ENCODE assay signal across 8 mouse cellular contexts in the genomic region with DNA sequence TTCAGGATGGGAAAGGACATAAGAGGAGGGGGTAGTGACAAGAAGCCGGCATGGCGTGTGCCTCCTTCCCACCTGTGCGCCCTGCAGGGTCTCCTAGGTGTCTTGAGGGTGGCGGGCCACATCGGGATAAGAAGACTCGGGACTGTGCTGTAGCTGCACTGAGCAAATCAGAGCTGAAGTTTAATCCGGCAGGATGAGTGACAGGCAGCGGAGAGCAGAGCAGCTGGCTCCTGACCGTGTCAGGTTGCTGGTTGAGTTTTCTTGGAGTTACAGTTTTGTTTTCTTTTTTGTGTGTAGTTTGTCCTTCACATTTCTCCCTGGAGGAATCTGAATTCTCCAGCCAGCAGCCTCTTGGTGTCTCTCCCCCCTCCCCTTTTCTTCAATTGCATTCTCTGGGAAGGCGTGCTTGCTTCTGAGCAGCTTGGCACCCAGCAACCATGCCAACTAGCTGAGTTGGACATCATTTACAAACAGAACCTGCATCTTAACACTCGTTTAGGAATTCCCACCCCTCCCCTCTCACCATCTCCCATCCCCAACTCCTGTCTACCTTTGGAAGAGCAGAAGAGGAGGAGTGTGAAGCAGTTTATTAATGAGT. TPM values are rescaled to one million over a fixed set of nuclear protein-coding genes. Genes with fewer than 3 reads are reported as not detected.
DNase-seq lines count a peak whose midpoint lies in the region; ATAC-seq and TF ChIP-seq lines count a peak whose summit lies in the region.

No protein-coding gene starts in this region.

- H3K4me3 ChIP-seq in erythroblast, embryonic 14.5 days (replicated peaks), result peak overlapping the region; percentile 93
- H3K4me3 ChIP-seq in limb, embryonic 10.5 days, result peak overlapping the region; percentile 98
- H3K4me3 ChIP-seq in small intestine, adult 2 months (ENCODE audit: low read depth, low read length), result peak overlapping the region; percentile 88

- H3K27ac ChIP-seq in limb, embryonic 10.5 days, result peak overlapping the region; percentile 96
- H3K27ac ChIP-seq in small intestine, adult 2 months (ENCODE audit: insufficient read depth, low read depth, low read length), result peak overlapping the region; percentile 79

- TF ChIP-seq CTCF in small intestine, adult 2 months (IDR thresholded peaks at IDR 0.05; ENCODE audit: extremely low read depth, insufficient read length, insufficient replicate concordance, low read depth, low read length), result no peak

- peak; percentile 64 for DNase-seq in retina, postnatal 1 day
- DNase-seq in retina, embryonic 14.5 days (ENCODE audit: low spot score), result no peak
- DNase-seq in limb, embryonic 10.5 days (ENCODE audit: low spot score), result no peak
- no peak for DNase-seq in ovary, postnatal 36 days (ENCODE audit: low spot score)
- no peak for DNase-seq in thymus, postnatal 36 days

- TF ChIP-seq POLR2A in small intestine, adult 2 months (IDR thresholded peaks at IDR 0.05; ENCODE audit: low read depth, low read length), result no peak

- 19% methylated on average over 11 of the region's 11 CpGs for WGBS in limb, embryonic 10.5 days
- 21% methylated on average over 11 of the region's 11 CpGs for WGBS in small intestine, adult 2 months

- peaks cover 67% of the 10 kb centered on the region for H3K4me1 ChIP-seq in erythroblast, embryonic 14.5 days (ENCODE audit: control insufficient read depth)
- peaks cover 67% of the 10 kb centered on the region for H3K4me1 ChIP-seq in limb, embryonic 10.5 days
- peaks cover 40% of the 10 kb centered on the region for H3K4me1 ChIP-seq in small intestine, adult 2 months (ENCODE audit: control insufficient read depth, insufficient read depth, insufficient read length, low read length)

- H3K27me3 ChIP-seq in erythroblast, embryonic 14.5 days (ENCODE audit: control insufficient read depth), result peaks cover 23% of the 10 kb centered on the region
- no peaks in the 10 kb centered on the region for H3K27me3 ChIP-seq in limb, embryonic 10.5 days (ENCODE audit: low read depth, poor library complexity, severe bottlenecking)
- no peaks in the 10 kb centered on the region for H3K27me3 ChIP-seq in small intestine, adult 2 months (ENCODE audit: control insufficient read depth, insufficient read depth, low read length)

- no peaks in the 10 kb centered on the region for H3K9me3 ChIP-seq in erythroblast, embryonic 14.5 days (ENCODE audit: control insufficient read depth, low read length)
- no peaks in the 10 kb centered on the region for H3K9me3 ChIP-seq in limb, embryonic 10.5 days (replicated peaks)

- H3K36me3 ChIP-seq in erythroblast, embryonic 14.5 days (ENCODE audit: control insufficient read depth), result peaks cover 31% of the 10 kb centered on the region
- H3K36me3 ChIP-seq in limb, embryonic 10.5 days, result peaks cover 31% of the 10 kb centered on the region
- H3K36me3 ChIP-seq in small intestine, adult 2 months (ENCODE audit: control insufficient read depth, insufficient read depth, low read length), result peaks cover 2% of the 10 kb centered on the region; the same call in 1 of the 2 replicates

- ATAC-seq in erythroblast, adult 5-6 weeks (replicated peaks; ENCODE audit: low FRiP score, poor library complexity, severe bottlenecking), result no peak

RNA-seq across cellular contexts. Expression of a gene that starts 2.5 kb away (rescaled TPM):
- 2.2 and 3.4 TPM in 2 replicates for polyA plus RNA-seq in erythroblast, embryonic 14.5 days (2012)
- 19.6 and 29.3 TPM in 2 replicates for total RNA-seq in erythroblast, adult 5-6 weeks (2015; ENCODE audit: low replicate concordance)
- total RNA-seq in erythroblast, adult 5-6 weeks (2017; ENCODE audit: low replicate concordance), result 16.5 and 20.9 TPM in 2 replicates
- 45.9 and 59.0 TPM in 2 replicates for polyA plus RNA-seq in limb, embryonic 10.5 days (2016; fragmentation: Nextera tagmentation; extraction: Ambion mirVana)
- 43.9 and 118 TPM in 2 replicates for polyA plus RNA-seq in small intestine, adult 2 months (2012; rRNA removed)

RNA-seq across cellular contexts. Expression of a gene that starts 19.5 kb away (rescaled TPM):
- 0.01 TPM in 1 of 2 replicates, not detected in the other for polyA plus RNA-seq in erythroblast, embryonic 14.5 days (2012)
- not detected in 2 replicates for total RNA-seq in erythroblast, adult 5-6 weeks (2015; ENCODE audit: low replicate concordance)
- total RNA-seq in erythroblast, adult 5-6 weeks (2017; ENCODE audit: low replicate concordance), result not detected in 2 replicates
- 0.05 and 0.06 TPM in 2 replicates for polyA plus RNA-seq in limb, embryonic 10.5 days (2016; fragmentation: Nextera tagmentation; extraction: Ambion mirVana)
- polyA plus RNA-seq in small intestine, adult 2 months (2012; rRNA removed), result 2.4 and 6.9 TPM in 2 replicates

RNA-seq across cellular contexts. Expression of a gene that starts 49.6 kb away (rescaled TPM):
- polyA plus RNA-seq in erythroblast, embryonic 14.5 days (2012), result 2.0 and 2.3 TPM in 2 replicates
- 5.0 and 5.8 TPM in 2 replicates for total RNA-seq in erythroblast, adult 5-6 weeks (2015; ENCODE audit: low replicate concordance)
- 2.9 and 5.9 TPM in 2 replicates for total RNA-seq in erythroblast, adult 5-6 weeks (2017; ENCODE audit: low replicate concordance)
- 109 and 114 TPM in 2 replicates for polyA plus RNA-seq in limb, embryonic 10.5 days (2016; fragmentation: Nextera tagmentation; extraction: Ambion mirVana)
- 24.7 and 36.4 TPM in 2 replicates for polyA plus RNA-seq in small intestine, adult 2 months (2012; rRNA removed)

Comparison
In these comparisons a context has a peak if more than half of its experiments do, and no peak if none do; other contexts are left out.
1. RNA of a gene that starts 2.5 kb away (polyA plus RNA-seq): 43.9 to 118 TPM in small intestine, adult 2 months and 45.9 to 59.0 TPM in limb, embryonic 10.5 days; 2.2 to 3.4 TPM in erythroblast, embryonic 14.5 days; every median in the first group is over 10 times any median in the second.
2. Peak in every context shown above with its lines, with median percentiles within 50 percentile points of each other: H3K4me3 ChIP-seq.